Mouse (Mus musculus) forebrain, embryonic 12.5 days (tissue): ENCODE measurements at regions not wholly inside any gene's neighbourhood (a gene's known extent, or its start where the extent isn't known, plus 50 kb on each side); places are given as distances from the start of the nearest gene placed in this dataset.

ENCODE experiments used
- ATAC-seq: fragments of 200-750 bp; cut with Nextera tagmentation; 2 replicates; pipeline ENCODE4 v1.8.0; 2017; ENCODE audit warnings: moderate TSS enrichment; ENCODE audit not compliant: low FRiP score
- H3K27ac ChIP-seq: fragments of 300-500 bp; sonication (generic); 2 replicates; pipeline ENCODE4 v1.5.1; 2016; ENCODE audit warnings: mild to moderate bottlenecking
- H3K27me3 ChIP-seq: fragments of 300-500 bp; sonication (generic); 2 replicates; pipeline ENCODE4 v1.6.1; 2016; ENCODE audit warnings: mild to moderate bottlenecking
- H3K36me3 ChIP-seq: fragments of 300-500 bp; sonication (generic); replicated peaks from 2 replicates; pipeline ENCODE4 v1.6.1; 2016; ENCODE audit warnings: mild to moderate bottlenecking
- H3K4me1 ChIP-seq: fragments of 300-500 bp; sonication (generic); 2 replicates; pipeline ENCODE4 v1.6.1; 2016
- H3K4me2 ChIP-seq: fragments of 300-500 bp; sonication (generic); 2 replicates; pipeline ENCODE4 v1.6.1; 2016; ENCODE audit warnings: mild to moderate bottlenecking, moderate library complexity
- H3K4me3 ChIP-seq: fragments of 300-500 bp; sonication (generic); replicated peaks from 2 replicates; pipeline ENCODE4 v1.5.1; 2016; ENCODE audit warnings: mild to moderate bottlenecking
- H3K9ac ChIP-seq: fragments of 300-500 bp; sonication (generic); 2 replicates; pipeline ENCODE4 v1.6.1; 2016; ENCODE audit warnings: mild to moderate bottlenecking
- H3K9me3 ChIP-seq: fragments of 300-500 bp; sonication (generic); 2 replicates; pipeline ENCODE4 v1.6.1; 2016
- WGBS: fragments of 180-500 bp; shearing (Covaris S2); methylation state at CpG from one replicate; pipeline ENCODE4 v1.1.7; 2016; 5-methylcytosine and 5-hydroxymethylcytosine counted together

GRCm38 (mm10) chr7:129903126-129903525 is 311.5 kb downstream of the Wdr11 start:
- no peak overlapping the region for H3K4me2 ChIP-seq
- H3K9me3 ChIP-seq = no peaks in the 10 kb centered on the region
- no peaks in the 10 kb centered on the region for H3K4me1 ChIP-seq
- 45% methylated on average over 5 of the region's 5 CpGs for whole genome bisulfite sequencing
- no peak overlapping the region for H3K4me3 ChIP-seq
- no peaks in the 10 kb centered on the region for H3K27me3 ChIP-seq
- H3K27ac ChIP-seq = no peak overlapping the region
- H3K36me3 ChIP-seq = no peaks in the 10 kb centered on the region
- no peak overlapping the region for H3K9ac ChIP-seq
- ATAC-seq = no peak

GRCm38 (mm10) chr7:129906131-129906530 is 314.5 kb downstream of the Wdr11 start:
- no peaks in the 10 kb centered on the region for H3K9me3 ChIP-seq
- no peak for ATAC-seq
- H3K4me3 ChIP-seq = no peak overlapping the region
- no peak overlapping the region for H3K4me2 ChIP-seq
- WGBS = 81% methylated on average over 1 of the region's 1 CpGs
- H3K4me1 ChIP-seq = no peaks in the 10 kb centered on the region
- H3K27ac ChIP-seq = no peak overlapping the region
- H3K27me3 ChIP-seq = no peaks in the 10 kb centered on the region
- no peak overlapping the region for H3K9ac ChIP-seq
- no peaks in the 10 kb centered on the region for H3K36me3 ChIP-seq

GRCm38 (mm10) chr7:129908826-129909225 is 317.2 kb downstream of the Wdr11 start:
- Histone ChIP-seq H3K9me3 (no peaks in the 10 kb centered on the region), H3K4me3 (no peak overlapping the region), H3K27me3 (no peaks in the 10 kb centered on the region), H3K4me2 (no peak overlapping the region), H3K27ac (no peak overlapping the region), H3K4me1 (no peaks in the 10 kb centered on the region), H3K36me3 (no peaks in the 10 kb centered on the region), H3K9ac (no peak overlapping the region)
- WGBS = 89% methylated on average over 5 of the region's 5 CpGs
- ATAC-seq = no peak

- Histone ChIP-seq H3K36me3 (no peaks in the 10 kb centered on the region), H3K4me3 (no peak overlapping the region), H3K27me3 (no peaks in the 10 kb centered on the region), H3K9me3 (no peaks in the 10 kb centered on the region), H3K27ac (no peak overlapping the region), H3K4me1 (no peaks in the 10 kb centered on the region), H3K9ac (no peak overlapping the region), H3K4me2 (no peak overlapping the region)
- 89% methylated on average over 1 of the region's 1 CpGs for WGBS
- no peak for ATAC-seq
Observed at GRCm38 (mm10) chr7:129909730-129910129, 318.1 kb downstream of the Wdr11 start.

GRCm38 (mm10) chr7:129910826-129911225 is 319.2 kb downstream of the Wdr11 start:
- H3K36me3 ChIP-seq = no peaks in the 10 kb centered on the region
- no peak for ATAC-seq

GRCm38 (mm10) chr7:129914871-129915270 is 323.2 kb downstream of the Wdr11 start:
- WGBS = 94% methylated on average over 6 of the region's 6 CpGs
- Histone ChIP-seq H3K27ac (no peak overlapping the region), H3K36me3 (no peaks in the 10 kb centered on the region), H3K4me1 (peaks cover 12% of the 10 kb centered on the region), H3K9ac (no peak overlapping the region), H3K4me2 (no peak overlapping the region), H3K27me3 (no peaks in the 10 kb centered on the region), H3K4me3 (no peak overlapping the region), H3K9me3 (no peaks in the 10 kb centered on the region)
- no peak for ATAC-seq

More at GRCm38 (mm10) chr7:129910826-129911225, 319.2 kb downstream of the Wdr11 start:
- Histone ChIP-seq H3K4me2 (no peak overlapping the region), H3K4me3 (no peak overlapping the region), H3K27me3 (no peaks in the 10 kb centered on the region), H3K27ac (no peak overlapping the region), H3K4me1 (no peaks in the 10 kb centered on the region), H3K9me3 (no peaks in the 10 kb centered on the region), H3K9ac (no peak overlapping the region)
- WGBS = 89% methylated on average over 3 of the region's 3 CpGs

GRCm38 (mm10) chr7:129918240-129919200 is 326.9 kb downstream of the Wdr11 start:
- WGBS = 76% methylated on average over 18 of the region's 18 CpGs
- H3K9me3 ChIP-seq = no peaks in the 10 kb centered on the region
- ATAC-seq = no peak
- no peaks in the 10 kb centered on the region for H3K36me3 ChIP-seq
- peaks cover 29% of the 10 kb centered on the region for H3K4me1 ChIP-seq
- no peaks in the 10 kb centered on the region for H3K27me3 ChIP-seq
- no peak overlapping the region for H3K4me2 ChIP-seq
- H3K4me3 ChIP-seq = no peak overlapping the region
- H3K9ac ChIP-seq = no peak overlapping the region
- no peak overlapping the region for H3K27ac ChIP-seq

GRCm38 (mm10) chr7:129922291-129922690 is 330.6 kb downstream of the Wdr11 start:
- H3K9ac ChIP-seq = no peak overlapping the region
- H3K36me3 ChIP-seq = no peaks in the 10 kb centered on the region
- H3K4me1 ChIP-seq = peaks cover 29% of the 10 kb centered on the region
- peak; percentile 89 for ATAC-seq
- peak overlapping the region; percentile 75 for H3K27ac ChIP-seq
- H3K4me2 ChIP-seq = no peak overlapping the region
- WGBS = 25% methylated on average over 7 of the region's 7 CpGs
- no peaks in the 10 kb centered on the region for H3K27me3 ChIP-seq
- no peaks in the 10 kb centered on the region for H3K9me3 ChIP-seq
- no peak overlapping the region for H3K4me3 ChIP-seq

- Histone ChIP-seq H3K27me3 (no peaks in the 10 kb centered on the region), H3K9me3 (no peaks in the 10 kb centered on the region), H3K4me1 (no peaks in the 10 kb centered on the region), H3K36me3 (no peaks in the 10 kb centered on the region), H3K4me2 (no peak overlapping the region), H3K4me3 (no peak overlapping the region), H3K27ac (no peak overlapping the region), H3K9ac (no peak overlapping the region)
- WGBS = 82% methylated on average over 6 of the region's 6 CpGs
- no peak for ATAC-seq
Observed at GRCm38 (mm10) chr7:129936731-129937130, 345.1 kb downstream of the Wdr11 start.

- Histone ChIP-seq H3K36me3 (no peaks in the 10 kb centered on the region), H3K9me3 (no peaks in the 10 kb centered on the region), H3K4me3 (no peak overlapping the region), H3K4me2 (no peak overlapping the region), H3K27me3 (no peaks in the 10 kb centered on the region), H3K4me1 (no peaks in the 10 kb centered on the region), H3K27ac (no peak overlapping the region), H3K9ac (no peak overlapping the region)
- no peak for ATAC-seq
- 92% methylated on average over 6 of the region's 6 CpGs for WGBS
Observed at GRCm38 (mm10) chr7:129937715-129938114, 346.1 kb downstream of the Wdr11 start.

- no peak for ATAC-seq
- Histone ChIP-seq H3K36me3 (no peaks in the 10 kb centered on the region), H3K4me1 (no peaks in the 10 kb centered on the region), H3K27ac (no peak overlapping the region), H3K9ac (no peak overlapping the region), H3K4me2 (no peak overlapping the region), H3K4me3 (no peak overlapping the region), H3K9me3 (no peaks in the 10 kb centered on the region), H3K27me3 (no peaks in the 10 kb centered on the region)
- WGBS = 83% methylated on average over 10 of the region's 10 CpGs
Observed at GRCm38 (mm10) chr7:129938141-129938540, 346.5 kb downstream of the Wdr11 start.

GRCm38 (mm10) chr7:129939266-129939665 is 347.6 kb downstream of the Wdr11 start:
- H3K27me3 ChIP-seq = peaks cover 7% of the 10 kb centered on the region; the same call in 1 of the 2 replicates
- no peaks in the 10 kb centered on the region for H3K36me3 ChIP-seq
- H3K27ac ChIP-seq = no peak overlapping the region
- no peak overlapping the region for H3K4me3 ChIP-seq
- no peaks in the 10 kb centered on the region for H3K9me3 ChIP-seq
- H3K4me2 ChIP-seq = no peak overlapping the region
- no peak overlapping the region for H3K9ac ChIP-seq
- no peak for ATAC-seq
- 77% methylated on average over 5 of the region's 5 CpGs for WGBS
- H3K4me1 ChIP-seq = no peaks in the 10 kb centered on the region
